Mouse (Mus musculus): ENCODE data around the gene Pgpep1l. TPM values are rescaled to one million over a fixed set of nuclear protein-coding genes. Genes with fewer than 3 reads are reported as not detected.
A peak's percentile ranks its signal among the peaks of the same experiment; 100 is the strongest.

The Pgpep1l gene
- total and polyA plus RNA-seq, 3 experiments: not detected

DNA sequence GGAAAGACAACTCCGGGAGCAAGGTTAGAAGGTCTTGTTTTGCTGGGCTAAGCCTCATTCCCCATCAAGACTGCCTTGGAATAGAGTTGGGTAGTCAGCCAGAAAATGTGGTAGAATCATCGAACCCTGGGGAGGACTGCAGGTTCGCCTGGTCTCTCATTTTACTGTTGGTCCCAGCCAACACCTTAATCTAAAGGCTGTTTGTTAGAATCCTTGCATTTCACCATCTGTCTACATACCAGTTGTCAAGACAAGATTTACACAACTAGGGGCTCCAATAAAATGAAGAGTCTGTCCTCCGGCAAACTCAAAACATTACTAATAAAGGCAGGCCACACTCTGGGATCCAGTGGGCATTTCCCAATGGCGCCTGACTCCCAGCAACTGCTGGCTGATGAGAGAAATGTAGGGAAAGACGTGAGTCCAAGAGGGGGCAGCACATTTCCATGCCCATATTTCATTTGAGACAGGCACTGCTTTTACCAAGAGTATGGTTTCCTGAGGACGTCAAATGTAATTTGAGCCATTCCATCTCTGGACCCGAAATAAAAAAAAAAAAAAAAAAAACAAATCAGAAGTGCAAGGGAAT, 1.3 kb downstream of the Pgpep1l start:
- no peak for DNase-seq

- DNase-seq: no peak
These were observed 4.4 kb downstream of the Pgpep1l start for GRCm38 (mm10) chr7:68259523-68260081.

GRCm38 (mm10) chr7:68258326-68259150, 5.5 kb downstream of the Pgpep1l start:
- no peak for DNase-seq

GRCm38 (mm10) chr7:68257767-68258166, 6.3 kb downstream of the Pgpep1l start:
- DNase-seq: no peak

GRCm38 (mm10) chr7:68250902-68251301, 13.1 kb downstream of the Pgpep1l start:
- no peak for DNase-seq

DNA sequence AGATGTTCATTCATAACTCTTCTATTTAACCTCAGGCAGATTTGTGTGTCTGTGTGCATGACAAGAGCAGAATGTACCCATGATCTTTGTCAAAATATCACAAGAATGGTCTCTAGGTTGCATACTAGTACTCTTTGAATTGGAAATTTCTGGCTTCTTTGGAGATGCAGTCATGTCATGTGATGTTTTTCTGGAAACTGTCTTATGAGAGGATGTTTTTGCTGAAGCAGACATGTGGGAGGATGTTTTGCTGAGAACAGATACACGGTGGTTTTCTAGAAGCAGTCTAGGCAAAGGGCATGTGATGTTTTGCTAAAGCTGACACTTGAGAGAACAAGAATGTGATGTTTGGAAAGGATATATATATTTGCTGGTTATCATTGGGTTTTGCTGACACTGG, 13.6 kb downstream of the Pgpep1l start:
- DNase-seq: no peak

DNA sequence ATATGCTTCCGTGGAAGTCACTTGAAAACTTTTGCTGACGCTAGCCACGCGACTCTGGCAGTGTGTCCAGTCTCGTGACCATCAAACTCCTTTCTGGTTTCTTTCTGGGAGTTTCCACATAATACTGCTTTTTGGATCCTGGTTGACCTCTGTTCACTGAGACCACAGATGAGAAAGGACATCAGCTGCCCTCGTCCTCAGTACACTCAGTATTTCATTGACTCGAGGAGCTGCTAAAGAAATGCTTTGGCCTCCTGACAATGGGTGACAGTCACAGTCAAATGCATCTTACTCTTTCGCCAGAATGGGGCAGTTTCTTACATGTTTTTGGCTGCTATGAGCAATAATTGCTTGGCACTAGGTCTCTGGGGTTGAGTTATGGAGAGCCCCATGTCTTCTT, 17.8 kb downstream of the Pgpep1l start:
- DNase-seq: no peak

- no peak for DNase-seq
These were observed 18.4 kb downstream of the Pgpep1l start for GRCm38 (mm10) chr7:68245681-68246080.

DNA sequence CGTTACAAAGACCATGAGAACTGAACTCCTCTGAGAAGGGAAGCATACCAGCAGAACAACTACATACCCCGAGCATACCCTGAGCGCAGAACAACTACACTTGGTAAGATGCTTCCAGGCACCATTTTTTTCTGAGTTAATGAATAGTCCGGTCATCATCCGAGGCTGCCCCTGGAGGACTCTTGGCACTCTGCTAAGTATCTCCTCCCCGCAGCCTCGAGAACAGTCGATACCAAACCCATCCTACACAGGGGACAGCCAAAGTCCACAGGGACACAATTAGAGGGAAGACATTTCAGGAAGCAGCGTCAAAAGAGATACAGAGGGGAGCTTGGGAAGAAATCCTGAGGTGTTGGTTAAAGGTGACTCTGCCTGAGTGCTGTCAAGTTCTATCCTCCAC, 22.8 kb downstream of the Pgpep1l start:
- no peak for DNase-seq

DNA sequence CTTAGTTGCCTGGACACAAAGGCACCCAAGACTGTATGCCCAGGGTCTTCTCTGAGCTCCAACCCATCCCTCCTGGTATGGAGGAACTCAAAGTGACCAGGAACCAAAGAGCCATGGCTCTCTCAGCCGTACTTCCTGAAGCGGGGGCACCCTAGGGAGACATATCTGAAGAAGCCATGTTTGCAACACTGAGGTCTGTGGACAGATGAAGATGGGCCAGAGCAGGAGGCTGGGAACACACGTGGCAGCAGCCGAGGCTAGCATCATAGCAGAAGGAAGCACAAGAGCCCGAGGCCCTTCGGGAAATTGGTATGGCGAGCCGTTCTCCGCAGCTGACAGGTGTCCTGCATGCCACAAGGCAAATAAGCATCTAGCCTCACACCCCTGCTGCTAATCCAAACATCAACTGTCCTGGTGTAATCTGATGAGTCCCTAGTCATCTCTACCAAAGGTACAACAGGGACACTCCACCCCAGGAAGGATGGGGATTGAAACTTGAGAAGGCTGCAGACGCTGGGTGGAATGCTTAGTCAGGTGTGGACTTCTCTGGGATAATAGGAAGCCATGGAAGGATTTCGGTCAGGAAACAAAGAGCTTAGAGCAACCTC, 24.7 kb downstream of the Pgpep1l start:
- no peak for DNase-seq

GRCm38 (mm10) chr7:68236817-68237216, 27.2 kb downstream of the Pgpep1l start:
- no peak for DNase-seq

DNA sequence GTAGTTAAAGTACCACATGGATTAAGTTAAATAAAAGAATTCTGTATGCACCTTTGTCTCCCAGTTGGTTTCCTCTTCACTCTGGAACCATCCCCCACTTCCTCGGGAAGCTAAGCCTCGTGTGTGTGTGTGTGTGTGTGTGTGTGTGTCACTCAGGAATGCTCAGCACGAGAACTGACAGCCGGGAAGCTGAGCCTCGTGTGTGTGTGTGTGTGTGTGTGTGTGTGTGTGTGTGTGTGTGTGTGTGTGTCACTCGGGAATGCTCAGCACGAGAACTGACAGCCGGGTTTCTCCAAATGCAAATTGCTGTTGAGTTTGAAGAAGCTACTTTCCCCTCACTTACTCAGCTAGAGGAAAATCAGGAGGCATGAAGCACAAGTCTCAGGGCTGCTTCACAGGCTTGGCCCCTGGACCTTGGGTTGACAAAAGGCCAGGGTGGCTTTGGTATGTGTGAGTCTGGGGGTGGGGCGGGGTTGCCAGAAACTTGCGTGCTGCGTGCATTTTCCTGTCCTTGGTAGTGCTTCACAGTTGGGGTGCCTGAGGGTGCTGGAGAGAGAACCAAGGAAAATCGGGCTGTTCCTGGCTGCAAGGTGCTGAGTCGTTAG, 30.3 kb downstream of the Pgpep1l start:
- DNase-seq: peak; percentile 33

DNA sequence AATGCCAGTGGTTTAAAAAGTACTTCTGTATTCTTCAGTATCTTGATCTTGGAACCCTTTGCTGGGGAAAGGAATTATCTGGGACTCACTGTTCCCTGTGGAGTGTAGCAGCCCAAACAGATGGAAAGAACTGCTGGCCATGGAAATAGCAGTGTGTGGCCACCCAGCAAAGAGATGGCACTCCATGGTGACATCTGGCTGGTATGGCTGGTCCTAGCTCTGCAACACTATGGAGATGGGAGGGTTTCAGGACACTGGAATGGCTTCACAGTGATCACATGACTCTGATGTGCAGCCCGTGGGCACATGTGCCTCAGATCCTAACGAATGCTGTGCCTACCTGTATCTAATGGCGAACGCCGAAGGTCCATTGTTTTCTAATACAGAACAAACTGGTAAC, 31.5 kb downstream of the Pgpep1l start:
- no peak for DNase-seq

DNA sequence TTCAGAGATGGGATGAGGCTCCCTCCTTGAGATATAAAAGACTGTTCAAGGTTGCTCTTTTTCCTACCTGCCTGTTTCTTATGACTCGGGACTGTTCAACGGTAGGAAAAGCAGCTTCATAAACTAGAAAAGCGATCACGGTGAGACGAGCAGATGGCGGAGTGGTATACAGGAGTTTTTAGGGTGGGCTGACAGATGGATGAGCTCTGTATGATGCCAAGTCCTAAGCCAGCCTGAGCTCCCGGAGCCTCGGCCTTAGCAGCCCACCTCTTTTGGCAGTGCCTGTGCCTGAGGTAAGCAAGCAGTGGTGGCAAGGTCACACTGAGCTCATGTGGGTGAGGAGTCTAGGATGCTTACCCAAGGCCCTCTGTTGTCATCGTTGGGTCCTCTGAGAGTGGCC, 33.2 kb downstream of the Pgpep1l start:
- DNase-seq: no peak

DNA sequence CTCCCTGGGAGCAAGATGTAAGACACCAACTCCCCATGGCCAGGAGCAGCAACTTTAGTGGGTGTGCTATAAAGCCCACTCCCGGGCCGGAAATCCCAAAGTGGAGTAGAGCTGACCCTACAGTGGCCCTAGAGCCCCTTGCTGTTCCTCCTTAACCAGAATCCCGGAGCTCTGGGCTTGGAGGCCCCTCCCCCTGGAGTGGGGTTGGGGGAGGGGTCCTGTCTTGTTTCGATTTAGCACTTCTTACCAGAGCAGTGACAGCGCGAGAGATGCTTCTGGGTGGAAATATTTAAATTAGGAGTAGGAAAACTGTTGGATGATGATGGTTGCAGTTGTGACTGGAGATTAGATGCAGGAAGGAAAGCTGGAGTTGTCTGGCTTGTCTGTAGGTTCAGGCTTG, 35.5 kb downstream of the Pgpep1l start:
- DNase-seq: no peak

GRCm38 (mm10) chr7:68227621-68228020, 36.4 kb downstream of the Pgpep1l start:
- DNase-seq: no peak

- no peak for DNase-seq
These were observed 37.0 kb downstream of the Pgpep1l start for GRCm38 (mm10) chr7:68227021-68227420.

- DNase-seq: no peak
These were observed 38.5 kb downstream of the Pgpep1l start for GRCm38 (mm10) chr7:68225427-68226054.

- DNase-seq: no peak
These were observed 40.0 kb downstream of the Pgpep1l start for GRCm38 (mm10) chr7:68224006-68224405.

DNA sequence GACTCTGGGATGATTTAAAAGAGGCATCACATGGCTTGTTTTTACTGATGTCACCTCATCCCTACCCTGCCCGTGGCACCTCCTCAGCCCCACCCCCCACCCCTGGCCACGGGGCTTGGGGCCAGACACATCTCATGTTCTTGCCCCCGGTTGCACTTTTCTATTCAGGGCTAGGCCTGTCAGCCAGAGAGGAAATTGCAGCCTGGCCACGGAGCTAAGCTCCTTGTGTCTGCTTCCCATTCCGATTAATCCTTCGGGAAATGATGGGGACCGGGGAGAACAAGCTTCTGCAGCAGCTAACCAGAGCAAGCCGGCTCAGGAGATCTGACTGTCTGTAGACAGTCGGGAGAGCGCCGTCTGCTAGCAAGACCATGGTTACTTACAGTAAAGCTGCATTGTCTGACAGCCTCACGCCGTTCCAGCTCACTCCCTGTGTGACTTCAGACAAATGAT, 40.7 kb downstream of the Pgpep1l start:
- peak; percentile 52 for DNase-seq

GRCm38 (mm10) chr7:68221677-68222230, 42.3 kb downstream of the Pgpep1l start:
- no peak for DNase-seq

DNA sequence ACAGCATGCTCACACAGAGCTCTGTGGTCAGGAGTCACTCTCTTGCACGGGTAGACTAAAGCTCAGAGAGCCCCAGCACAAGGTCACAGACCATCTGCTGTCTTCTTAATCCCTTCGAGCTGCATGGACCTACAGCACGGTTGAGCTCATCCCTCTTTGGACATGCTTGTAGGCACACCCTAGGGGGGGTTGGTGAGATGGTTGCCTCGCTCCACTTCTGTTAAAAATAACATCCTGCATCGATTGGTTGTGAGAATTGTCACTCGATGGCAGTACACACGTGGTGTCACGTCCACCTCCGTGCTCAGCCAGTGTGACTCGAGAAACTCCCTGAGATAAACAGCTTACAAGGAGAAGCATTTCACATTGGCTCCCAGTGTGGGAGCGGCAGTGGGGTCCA, 45.2 kb downstream of the Pgpep1l start:
- no peak for DNase-seq
